Mouse (Mus musculus) cortical plate, adult 2 months (tissue): ENCODE data around the gene Gxylt2.

ENCODE experiments used
- CTCF ChIP-seq: fragments of 200-500 bp; IDR thresholded peaks from 2 replicates; pipeline ENCODE4 v1.5.1; 2011; ENCODE audit warnings: mild to moderate bottlenecking, control low read depth, low read length; ENCODE audit not compliant: insufficient read depth; ENCODE audit errors: extremely low read depth
- POLR2A ChIP-seq: fragments of 200-500 bp; IDR thresholded peaks from 2 replicates; pipeline ENCODE4 v1.6.1; 2011; ENCODE audit warnings: mild to moderate bottlenecking, low read length, control low read depth; ENCODE audit not compliant: insufficient read depth; ENCODE audit errors: extremely low read depth

GRCm38 (mm10) chr6:100705366-100705811, 855 bp downstream of the Gxylt2 start:
- TF ChIP-seq CTCF (no peak), POLR2A (no peak)
